Mouse (Mus musculus): ENCODE measurements around the gene Exosc2.
A peak's percentile ranks its signal among the peaks of the same experiment; 100 is the strongest.
"Not testable (repeated sequence)": the region's sequence is repeated elsewhere in the genome, so short reads cannot be mapped to it uniquely, and the experiment has no call there.

The Exosc2 gene

GRCm38 (mm10) chr2:31678641-31679040, 8.1 kb downstream of the Exosc2 start:
- no peak for DNase-seq

DNA sequence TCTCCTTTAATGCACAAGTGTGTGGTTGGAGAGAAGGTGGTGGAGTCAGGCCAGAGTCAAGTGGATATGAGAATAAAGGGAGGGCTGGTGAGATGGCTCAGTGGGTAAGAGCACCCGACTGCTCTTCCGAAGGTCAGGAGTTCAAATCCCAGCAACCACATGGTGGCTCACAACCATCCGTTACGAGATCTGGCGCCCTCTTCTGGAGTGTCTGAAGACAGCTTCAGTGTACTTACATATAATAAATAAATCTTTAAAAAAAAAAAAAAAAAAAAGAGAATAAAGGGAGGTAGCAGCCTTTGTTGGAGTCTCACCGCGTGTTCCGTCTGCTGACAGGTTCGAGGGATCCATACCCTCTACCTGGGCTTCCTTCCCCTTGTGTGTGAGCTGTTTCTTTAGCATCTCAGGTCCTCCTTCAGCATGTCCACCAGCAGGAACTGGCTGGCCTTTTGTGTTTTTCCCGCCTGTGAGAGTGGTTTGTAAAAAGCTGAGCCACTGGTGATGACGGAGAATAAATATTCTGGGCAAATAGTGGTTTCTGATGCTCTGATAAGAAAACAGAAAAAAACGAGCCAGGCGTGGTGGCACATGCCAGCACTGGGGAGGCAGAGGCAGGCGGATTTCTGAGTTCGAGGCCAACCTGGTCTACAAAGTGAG, 10.7 kb downstream of the Exosc2 start:
- not testable (repeated sequence) for DNase-seq

DNA sequence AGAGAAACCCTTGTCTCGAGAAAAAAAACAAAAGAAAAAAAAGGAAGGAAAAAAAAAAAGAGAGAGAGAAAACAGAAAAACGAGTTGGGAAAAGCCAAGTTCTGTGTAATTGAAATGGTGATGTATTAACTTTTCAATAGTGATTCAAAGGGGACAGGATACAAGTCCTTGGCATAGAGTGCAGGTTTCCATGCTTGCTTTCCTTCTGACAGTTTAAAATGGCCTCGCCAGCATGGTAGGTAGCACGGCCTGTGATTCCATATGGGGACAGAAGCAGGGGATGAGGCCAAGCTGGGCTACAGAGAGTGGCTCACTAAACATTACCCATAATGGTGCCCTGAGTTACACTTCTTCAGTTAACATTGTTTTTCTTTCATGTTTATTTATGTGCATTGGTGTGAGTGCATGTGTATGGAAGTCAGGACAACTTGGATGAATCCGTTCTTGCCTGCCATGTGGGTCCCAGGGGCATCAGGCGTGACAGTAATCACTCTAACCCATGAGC, 11.3 kb downstream of the Exosc2 start:
- DNase-seq: peak; percentile 51

DNA sequence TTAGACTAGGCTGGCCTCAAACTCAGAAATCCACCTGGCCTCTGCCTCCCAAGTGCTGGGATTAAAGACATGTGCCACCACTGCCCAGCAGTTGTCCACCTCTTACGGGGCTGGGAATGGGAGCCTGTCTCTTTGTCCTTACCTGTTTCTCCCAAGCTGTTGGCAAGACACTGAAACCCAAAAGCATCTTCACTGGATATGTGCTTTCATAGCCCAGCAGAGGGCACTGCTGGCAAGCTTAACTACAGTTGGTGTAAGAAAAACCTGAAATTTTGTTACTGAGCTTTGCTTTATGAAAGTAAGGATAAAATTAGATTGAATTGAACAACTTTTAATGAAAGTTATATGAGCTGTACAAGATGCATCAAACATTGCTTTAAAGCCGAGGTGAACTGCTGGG, 13.2 kb downstream of the Exosc2 start:
- DNase-seq: peak; percentile 32

DNA sequence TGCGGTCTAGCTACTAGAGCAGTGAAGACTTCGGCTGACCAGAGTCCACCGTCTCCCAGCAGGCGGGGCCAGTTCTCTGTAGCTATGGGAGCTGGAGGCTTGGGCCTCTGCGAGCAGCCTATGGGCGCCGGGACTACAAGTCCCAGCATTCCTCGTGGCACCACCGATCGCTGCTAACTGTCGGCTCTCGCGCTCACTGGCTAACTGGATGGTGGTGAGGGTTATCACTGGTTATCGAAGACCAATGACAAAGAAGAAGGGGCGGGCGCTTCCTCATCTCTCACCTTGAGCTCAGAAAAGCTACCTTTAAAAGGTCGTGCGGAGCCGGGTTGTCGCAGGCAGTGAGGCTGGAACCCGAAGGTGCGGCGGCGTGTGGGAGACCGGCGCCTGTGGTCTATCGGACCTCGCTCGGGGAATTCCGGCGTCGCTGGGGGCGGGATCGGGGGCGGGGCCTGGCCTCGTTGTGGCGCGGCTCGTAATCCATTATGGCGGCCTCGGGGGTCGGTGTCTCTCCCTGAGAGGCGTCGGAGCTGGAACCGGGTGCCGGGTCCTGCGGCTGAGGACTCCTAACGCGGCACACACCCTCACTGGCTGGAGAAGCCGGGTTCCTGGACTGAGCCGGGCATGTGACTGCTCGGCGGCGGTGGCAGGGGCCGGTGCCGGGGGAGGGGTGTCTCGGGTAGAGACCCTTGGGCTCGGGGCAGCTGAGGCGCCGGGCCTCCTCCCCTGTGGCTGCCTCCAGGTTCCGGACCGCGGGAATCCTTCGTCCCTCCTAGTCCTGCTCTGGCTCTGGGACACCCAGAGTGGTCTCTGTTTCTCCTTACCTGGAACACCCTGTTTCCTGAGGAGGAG, 17.8 kb downstream of the Exosc2 start, which contains the start of gene Abl1:
Abl1 (plus strand) TSS at position 303 of the 852 bp plus-strand sequence.
- DNase-seq: peak; percentile 99

- no peak for DNase-seq
Measured at GRCm38 (mm10) chr2:31689045-31689444, 18.5 kb downstream of the Exosc2 start.

DNA sequence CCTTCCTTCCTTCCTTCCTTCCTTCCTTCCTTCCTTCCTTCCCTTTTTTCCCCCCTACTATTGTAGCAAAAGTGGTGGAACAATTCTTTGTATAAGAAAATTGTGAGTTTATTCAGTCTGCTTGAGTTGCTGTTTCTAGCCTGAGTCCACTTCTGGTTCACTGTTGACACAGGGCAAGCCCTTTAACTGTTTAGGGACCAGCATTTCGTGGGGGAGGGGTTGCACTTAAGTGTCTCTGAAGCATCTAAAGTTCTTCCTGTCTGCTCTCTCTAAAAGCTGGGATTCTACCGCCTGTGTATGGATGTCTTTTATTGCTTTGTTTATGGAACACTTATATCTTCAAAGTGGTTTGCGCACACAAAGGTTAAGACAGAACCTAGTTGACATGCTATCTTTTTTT, 19.5 kb downstream of the Exosc2 start:
- no peak for DNase-seq

DNA sequence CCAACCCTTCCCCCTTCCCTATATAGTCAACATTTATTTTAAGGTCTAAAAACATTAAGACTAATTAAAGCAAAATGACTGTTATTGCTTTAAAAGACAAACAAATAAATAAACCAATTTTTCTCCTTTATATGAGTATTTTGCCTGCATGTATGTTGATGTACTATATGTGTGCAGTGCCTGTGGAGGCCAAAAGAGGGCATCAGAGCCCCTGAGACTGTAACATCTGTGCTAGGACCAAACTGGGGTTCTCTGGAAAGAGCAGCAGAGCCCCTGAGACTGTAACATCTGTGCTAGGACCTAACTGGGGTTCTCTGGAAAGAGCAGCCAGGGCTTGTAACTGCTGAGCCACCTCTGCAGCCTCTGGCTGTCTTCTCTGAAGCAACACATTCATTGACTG, 27.7 kb downstream of the Exosc2 start:
- DNase-seq: no peak

- DNase-seq: peak; percentile 25
Measured at GRCm38 (mm10) chr2:31700545-31701446, 30.3 kb downstream of the Exosc2 start.

DNA sequence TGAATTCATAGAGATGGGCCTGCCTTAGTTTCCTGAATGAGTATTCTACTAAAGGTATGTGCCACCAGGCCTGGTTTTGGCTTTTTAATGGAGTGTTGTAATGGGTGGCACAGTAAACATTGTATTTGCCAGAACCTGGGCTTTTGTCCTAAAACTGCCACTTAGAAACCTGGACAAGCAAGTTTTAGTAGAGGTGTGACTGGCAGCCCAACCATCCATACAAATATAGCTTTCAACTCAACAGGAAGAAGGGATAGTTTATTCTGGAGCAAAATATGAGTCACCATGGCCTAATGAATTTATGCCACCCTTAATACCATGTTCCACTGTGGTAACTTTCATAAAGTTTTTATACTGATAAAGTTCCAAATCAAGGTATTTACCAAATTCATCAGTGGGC, 32.7 kb downstream of the Exosc2 start:
- DNase-seq: no peak

GRCm38 (mm10) chr2:31705914-31706313, 35.4 kb downstream of the Exosc2 start:
- DNase-seq: no peak

- no peak for DNase-seq
Measured at GRCm38 (mm10) chr2:31706531-31706930, 36.0 kb downstream of the Exosc2 start.

GRCm38 (mm10) chr2:31712716-31713115, 42.2 kb downstream of the Exosc2 start:
- no peak for DNase-seq

DNA sequence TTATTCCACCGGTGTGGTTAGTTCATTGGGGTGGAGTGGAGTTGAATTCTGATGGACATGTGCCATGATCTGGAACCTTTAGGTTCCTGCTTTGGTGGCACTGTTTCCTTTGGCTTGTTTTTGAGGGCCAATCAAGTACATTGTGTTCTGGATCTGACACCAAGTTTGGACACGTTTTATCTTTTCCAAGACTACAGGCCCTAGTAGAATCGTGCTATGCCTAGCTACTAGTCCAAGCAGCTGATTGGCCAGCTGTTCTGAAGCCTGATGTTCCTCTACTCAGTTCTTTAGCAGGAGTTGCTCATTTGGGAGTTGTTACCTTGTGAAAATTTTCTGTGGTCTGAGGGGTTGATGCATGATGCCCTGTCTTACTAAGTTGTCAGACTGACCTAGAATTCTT, 43.3 kb downstream of the Exosc2 start:
- no peak for DNase-seq

GRCm38 (mm10) chr2:31714780-31715179, 44.3 kb downstream of the Exosc2 start:
- no peak for DNase-seq

DNA sequence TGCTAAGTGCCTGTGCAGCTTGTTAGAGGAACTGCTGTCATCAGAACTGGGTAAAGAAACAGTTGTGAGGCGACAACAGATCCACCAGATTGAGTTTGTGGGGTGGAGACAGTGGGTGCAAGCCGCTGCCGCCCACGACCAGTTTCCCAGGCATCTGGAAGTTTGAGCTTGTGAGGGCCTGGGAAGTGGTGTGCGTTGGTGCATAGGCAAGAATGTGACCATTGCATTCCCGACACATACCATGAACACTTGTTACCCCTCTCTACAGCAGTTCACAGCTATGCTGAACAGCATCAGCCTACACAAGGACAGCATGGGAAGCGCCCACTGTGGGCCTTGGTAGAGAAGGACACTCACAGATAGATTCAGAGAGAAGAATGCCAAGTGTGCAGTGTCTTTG, 45.5 kb downstream of the Exosc2 start:
- no peak for DNase-seq

DNA sequence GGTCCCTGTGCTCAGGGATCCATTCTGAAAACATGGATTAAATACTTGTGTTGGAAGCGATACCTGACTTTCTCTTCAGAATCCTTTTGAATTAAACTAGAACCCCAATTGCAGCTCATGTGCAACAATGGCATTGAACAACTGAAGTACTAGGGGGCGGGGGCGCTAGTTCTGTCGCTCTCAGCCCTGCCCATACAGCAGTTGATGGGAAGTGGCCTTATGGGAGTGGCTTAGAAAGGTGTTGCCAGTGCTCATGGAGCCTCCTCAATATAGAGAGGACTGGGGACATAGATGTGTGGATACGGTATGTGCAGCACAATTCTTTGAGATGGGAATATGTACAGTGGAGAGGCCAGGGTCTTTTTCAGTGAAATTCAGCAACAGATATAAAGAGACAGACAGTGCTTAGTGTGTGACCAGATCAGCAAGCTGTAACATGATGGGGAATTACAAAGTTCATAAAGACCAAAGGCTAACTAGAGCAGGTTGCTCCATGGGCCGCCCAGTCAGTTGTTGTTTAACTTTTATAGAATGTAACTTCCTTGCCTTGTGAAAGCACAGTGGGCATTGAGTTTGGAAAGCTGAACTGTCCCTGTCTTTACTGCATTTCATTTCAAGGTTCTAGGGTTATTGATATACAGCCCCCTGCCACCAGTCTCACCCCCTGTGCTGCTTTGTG, 48.8 kb downstream of the Exosc2 start:
- DNase-seq: peak; percentile 73

GRCm38 (mm10) chr2:31719944-31720343, 49.4 kb downstream of the Exosc2 start:
- DNase-seq: no peak

DNA sequence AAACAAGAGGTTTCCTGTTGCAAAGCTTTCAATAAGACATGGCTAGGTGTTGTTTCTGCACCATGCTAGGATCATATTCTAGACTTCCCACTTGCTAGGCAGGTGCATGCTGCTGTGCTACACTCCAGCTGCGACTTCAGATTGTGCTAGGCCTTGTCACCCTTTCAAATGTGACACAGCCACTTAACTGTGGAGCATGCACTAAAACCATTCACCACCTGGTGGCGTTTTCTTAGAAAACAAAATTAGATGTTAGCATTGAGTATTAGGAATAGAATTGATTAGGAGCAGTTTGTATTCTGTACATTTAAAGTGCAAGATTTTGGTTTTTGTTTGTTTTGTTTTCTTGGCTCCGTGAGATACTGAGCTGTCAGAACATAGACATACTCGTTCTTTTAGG, 50.3 kb downstream of the Exosc2 start:
- DNase-seq: no peak

DNA sequence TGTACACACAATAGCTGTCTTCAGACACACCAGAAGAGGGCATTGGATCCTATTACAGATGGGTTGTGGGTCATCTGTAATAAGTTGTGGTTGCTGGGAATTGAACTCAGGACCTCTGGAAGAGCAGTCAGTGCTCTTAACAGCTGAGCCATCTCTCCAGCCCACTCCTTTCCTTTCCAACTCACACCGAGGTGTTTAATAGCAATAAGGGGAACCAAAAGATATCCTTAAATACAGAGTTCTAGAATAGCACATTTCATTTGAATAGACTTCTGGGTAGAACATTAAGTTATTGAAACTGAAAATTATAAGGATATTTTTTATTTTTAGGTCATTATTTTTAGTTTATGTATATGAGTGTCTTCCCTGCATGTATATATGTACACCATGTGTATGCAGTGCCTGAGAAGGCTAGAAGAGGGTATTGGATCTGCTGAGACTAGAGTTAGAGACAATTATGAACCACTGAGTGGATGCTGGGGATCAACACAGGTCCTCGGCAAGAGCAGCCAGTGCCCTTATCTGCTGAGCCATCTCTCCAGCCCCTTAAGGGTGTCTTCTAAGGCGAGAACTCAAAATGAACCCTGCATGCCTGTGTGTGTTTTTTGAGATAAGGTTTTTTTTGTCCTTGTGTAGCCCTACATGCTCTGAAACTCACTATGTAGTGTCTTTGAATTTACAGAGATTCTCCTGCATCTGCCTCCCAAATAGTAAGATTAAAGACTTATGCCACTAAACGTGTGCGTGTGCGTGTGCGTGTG, 54.4 kb downstream of the Exosc2 start:
- no peak for DNase-seq

- no peak for DNase-seq
Measured at GRCm38 (mm10) chr2:31727576-31728277, 57.2 kb downstream of the Exosc2 start.

Measured in kidney, adult 11 months (tissue).